Mouse (Mus musculus): ENCODE results near the gene Kmt2a.

GRCm38 (mm10) chr9:44866501-44867240, 14.4 kb downstream of the Kmt2a start:
- TF ChIP-seq CTCF (conservative IDR thresholded peaks at IDR 0.05; ENCODE audit: insufficient read depth, insufficient read length, low read depth, low read length) (no peak), POLR2A (IDR thresholded peaks at IDR 0.05; ENCODE audit: low read depth, low read length) (no peak)
